Mouse (Mus musculus) forebrain, embryonic 12.5 days (tissue): ENCODE data around the gene Tut1. TPM values are rescaled to one million over a fixed set of nuclear protein-coding genes. Genes with fewer than 3 reads are reported as not detected.
A peak's percentile ranks its signal among the peaks of the same experiment; 100 is the strongest.

ENCODE experiments used
- ATAC-seq: fragments of 200-750 bp; cut with Nextera tagmentation; 2 replicates; pipeline ENCODE4 v1.8.0; 2017; ENCODE audit warnings: moderate TSS enrichment; ENCODE audit not compliant: low FRiP score
- H3K27ac ChIP-seq: fragments of 300-500 bp; sonication (generic); 2 replicates; pipeline ENCODE4 v1.5.1; 2016; ENCODE audit warnings: mild to moderate bottlenecking
- H3K27me3 ChIP-seq: fragments of 300-500 bp; sonication (generic); 2 replicates; pipeline ENCODE4 v1.6.1; 2016; ENCODE audit warnings: mild to moderate bottlenecking
- H3K36me3 ChIP-seq: fragments of 300-500 bp; sonication (generic); replicated peaks from 2 replicates; pipeline ENCODE4 v1.6.1; 2016; ENCODE audit warnings: mild to moderate bottlenecking
- H3K4me1 ChIP-seq: fragments of 300-500 bp; sonication (generic); 2 replicates; pipeline ENCODE4 v1.6.1; 2016
- H3K4me2 ChIP-seq: fragments of 300-500 bp; sonication (generic); 2 replicates; pipeline ENCODE4 v1.6.1; 2016; ENCODE audit warnings: mild to moderate bottlenecking, moderate library complexity
- H3K4me3 ChIP-seq: fragments of 300-500 bp; sonication (generic); replicated peaks from 2 replicates; pipeline ENCODE4 v1.5.1; 2016; ENCODE audit warnings: mild to moderate bottlenecking
- H3K9ac ChIP-seq: fragments of 300-500 bp; sonication (generic); 2 replicates; pipeline ENCODE4 v1.6.1; 2016; ENCODE audit warnings: mild to moderate bottlenecking
- H3K9me3 ChIP-seq: fragments of 300-500 bp; sonication (generic); 2 replicates; pipeline ENCODE4 v1.6.1; 2016
- WGBS: fragments of 180-500 bp; shearing (Covaris S2); methylation state at CpG from one replicate; pipeline ENCODE4 v1.1.7; 2016; 5-methylcytosine and 5-hydroxymethylcytosine counted together
- polyA plus RNA-seq: library from polyadenylated mRNA; unstranded; fragments of >200 nt; fragmentation: Nextera tagmentation; extraction: Ambion mirVana; gene quantifications from 2 replicates; pipeline ENCODE4 v1.2.1, GENCODE M21; 2016

Tut1 gene
- polyA plus RNA-seq, 1 experiment from 2014 or later = 37.0 TPM

GRCm38 (mm10) chr19:8988346-8989065 is 34.9 kb downstream of the Tut1 start:
- Histone ChIP-seq H3K27me3 (peaks cover 42% of the 10 kb centered on the region), H3K27ac (no peak overlapping the region), H3K9ac (peak overlapping the region; percentile 64)

DNA sequence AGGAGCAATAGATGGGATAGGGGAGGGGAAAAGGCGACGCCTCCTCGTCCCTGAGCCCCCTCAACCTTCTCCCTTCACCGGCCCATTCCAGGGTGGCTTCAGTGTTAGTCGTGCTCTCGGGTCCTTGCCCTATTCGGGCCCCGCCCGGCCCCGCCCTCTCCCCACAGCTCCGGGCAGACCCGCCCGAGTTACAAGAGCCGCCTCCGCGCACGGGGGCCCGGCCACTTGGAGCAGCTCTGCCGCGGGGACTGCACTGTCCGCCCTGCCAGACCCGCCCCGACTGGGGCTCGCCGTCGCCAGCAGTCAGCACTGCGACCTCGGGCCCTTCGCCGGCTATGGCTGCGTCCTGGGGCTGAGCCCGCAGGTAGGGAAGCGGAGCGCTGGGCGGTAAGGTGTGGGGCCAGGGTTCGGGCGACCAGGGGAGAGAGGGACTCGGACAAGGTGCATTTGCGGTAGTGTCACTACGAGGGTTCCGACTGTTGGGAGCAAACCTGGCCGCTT is 35.5 kb downstream of the Tut1 start, which contains the start of gene Ahnak:
TSS of gene Ahnak (plus strand) at position 219 of the 501 bp plus-strand sequence.
- under 1% methylated on average over 42 of the region's 42 CpGs for WGBS
- Histone ChIP-seq H3K27me3 (peaks cover 42% of the 10 kb centered on the region), H3K4me1 (peaks cover 49% of the 10 kb centered on the region)

More at GRCm38 (mm10) chr19:8988346-8989065, 34.9 kb downstream of the Tut1 start:
- Histone ChIP-seq H3K4me3 (peak overlapping the region; percentile 55), H3K4me1 (peaks cover 55% of the 10 kb centered on the region), H3K9me3 (no peaks in the 10 kb centered on the region), H3K36me3 (no peaks in the 10 kb centered on the region), H3K4me2 (peak overlapping the region; percentile 96)
- 12% methylated on average over 15 of the region's 15 CpGs for WGBS
- ATAC-seq = no peak

GRCm38 (mm10) chr19:8989567-8990431 is 36.2 kb downstream of the Tut1 start:
- under 1% methylated on average over 51 of the region's 53 CpGs for WGBS
- peak; percentile 63 for ATAC-seq
- Histone ChIP-seq H3K9me3 (no peaks in the 10 kb centered on the region), H3K4me2 (peak overlapping the region; percentile 96), H3K4me1 (peaks cover 43% of the 10 kb centered on the region), H3K36me3 (no peaks in the 10 kb centered on the region), H3K27me3 (peaks cover 42% of the 10 kb centered on the region), H3K9ac (peak overlapping the region; percentile 64), H3K27ac (no peak overlapping the region), H3K4me3 (peak overlapping the region; percentile 55)

More for the DNA sequence above, 35.5 kb downstream of the Tut1 start, which contains the start of gene Ahnak:
- peak; percentile 31 for ATAC-seq
- no peaks in the 10 kb centered on the region for H3K9me3 ChIP-seq
- no peaks in the 10 kb centered on the region for H3K36me3 ChIP-seq
- H3K27ac ChIP-seq = 0 out of 2 replicates have a peak within 1 kb of the TSS, but pooled peaks have one; percentile 56
- peak within 1 kb of the TSS; percentile 64 for H3K9ac ChIP-seq
- peak within 1 kb of the TSS; percentile 96 for H3K4me2 ChIP-seq
- H3K4me3 ChIP-seq = peak within 1 kb of the TSS; percentile 55

DNA sequence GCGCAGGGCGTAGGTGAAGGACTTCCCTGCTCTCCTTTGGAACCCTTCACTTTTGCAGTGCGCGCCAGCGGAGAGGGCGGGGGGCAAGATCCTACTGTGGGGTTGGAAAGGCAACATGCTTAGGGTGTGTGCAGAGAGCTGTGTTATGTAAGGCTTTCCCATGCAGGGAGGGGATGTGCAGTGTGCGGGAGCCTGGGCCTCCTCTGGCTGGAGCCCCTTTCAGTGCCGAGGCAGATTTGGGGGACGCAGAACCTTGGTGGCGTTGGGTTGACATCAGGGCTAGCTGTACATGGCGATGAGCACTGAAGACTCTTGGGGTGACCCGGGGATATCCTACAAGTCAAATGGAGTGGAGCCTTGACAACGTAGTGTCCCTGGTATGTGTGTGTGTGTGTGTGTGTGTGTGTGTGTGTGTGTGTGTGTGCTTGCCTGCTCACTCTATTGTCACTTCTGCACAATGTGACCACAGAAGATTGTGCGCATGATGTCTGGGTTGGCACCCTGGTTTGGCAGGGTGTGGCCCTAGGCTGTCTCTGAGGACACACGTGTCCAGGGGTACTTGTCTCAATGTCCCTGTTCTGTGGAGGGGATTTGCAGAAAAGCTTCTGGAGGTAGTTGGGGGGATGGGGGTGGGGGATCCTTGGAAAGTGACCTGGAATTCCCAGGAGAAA is 36.9 kb downstream of the Tut1 start:
- H3K4me2 ChIP-seq = peak overlapping the region; percentile 96
- peaks cover 36% of the 10 kb centered on the region for H3K4me1 ChIP-seq
- peak overlapping the region; percentile 64 for H3K9ac ChIP-seq
- H3K4me3 ChIP-seq = peak overlapping the region; percentile 55
- peak; percentile 65; the same call in 1 of the 2 replicates for ATAC-seq
- peaks cover 42% of the 10 kb centered on the region for H3K27me3 ChIP-seq
- H3K9me3 ChIP-seq = no peaks in the 10 kb centered on the region
- 17% methylated on average over 15 of the region's 15 CpGs for WGBS
- H3K36me3 ChIP-seq = no peaks in the 10 kb centered on the region
- no peak overlapping the region for H3K27ac ChIP-seq

DNA sequence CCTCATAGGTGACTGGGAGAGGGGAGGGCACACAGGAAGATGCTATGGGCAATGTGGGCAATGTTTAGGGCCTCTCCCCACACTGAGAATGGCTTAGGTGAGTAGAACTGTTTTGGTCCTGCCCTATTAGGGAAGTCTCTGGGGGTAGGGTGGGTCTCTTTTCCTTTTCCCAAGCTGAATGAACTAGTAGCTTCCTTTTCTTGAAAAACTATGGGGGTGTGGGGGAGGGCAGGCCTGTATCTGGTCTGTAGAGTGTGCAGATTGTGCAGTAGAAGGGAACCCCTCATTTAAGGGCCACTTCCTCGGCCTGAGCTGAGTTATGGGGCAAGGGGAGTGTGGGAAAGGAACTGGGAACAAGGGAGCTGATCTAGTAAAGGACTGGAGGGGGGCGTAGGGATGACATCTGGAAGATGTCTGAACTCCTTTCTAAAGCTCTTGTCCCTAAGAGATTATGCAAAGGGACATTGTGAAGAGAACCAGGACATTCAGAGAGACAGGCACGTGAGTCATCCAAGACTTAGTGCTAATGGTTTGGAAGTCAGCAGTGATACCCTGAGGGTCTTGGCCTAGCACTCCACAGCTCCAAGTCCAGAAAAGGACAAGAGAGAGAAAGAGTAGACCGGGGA is 37.7 kb downstream of the Tut1 start:
- peaks cover 42% of the 10 kb centered on the region for H3K27me3 ChIP-seq
- peak overlapping the region; percentile 96 for H3K4me2 ChIP-seq

GRCm38 (mm10) chr19:8991871-8992735 is 38.5 kb downstream of the Tut1 start:
- no peak overlapping the region for H3K9ac ChIP-seq
- peaks cover 33% of the 10 kb centered on the region for H3K4me1 ChIP-seq
- H3K9me3 ChIP-seq = no peaks in the 10 kb centered on the region
- ATAC-seq = no peak
- no peak overlapping the region for H3K27ac ChIP-seq
- 83% methylated on average over 13 of the region's 13 CpGs for WGBS
- H3K27me3 ChIP-seq = peaks cover 42% of the 10 kb centered on the region
- H3K4me2 ChIP-seq = no peak overlapping the region
- H3K36me3 ChIP-seq = no peaks in the 10 kb centered on the region
- H3K4me3 ChIP-seq = no peak overlapping the region

More for the DNA sequence above, 37.7 kb downstream of the Tut1 start:
- H3K4me3 ChIP-seq = no peak overlapping the region
- ATAC-seq = no peak
- H3K4me1 ChIP-seq = peaks cover 33% of the 10 kb centered on the region
- H3K9ac ChIP-seq = no peak overlapping the region
- H3K9me3 ChIP-seq = no peaks in the 10 kb centered on the region
- 73% methylated on average over 4 of the region's 4 CpGs for WGBS
- no peak overlapping the region for H3K27ac ChIP-seq
- no peaks in the 10 kb centered on the region for H3K36me3 ChIP-seq

DNA sequence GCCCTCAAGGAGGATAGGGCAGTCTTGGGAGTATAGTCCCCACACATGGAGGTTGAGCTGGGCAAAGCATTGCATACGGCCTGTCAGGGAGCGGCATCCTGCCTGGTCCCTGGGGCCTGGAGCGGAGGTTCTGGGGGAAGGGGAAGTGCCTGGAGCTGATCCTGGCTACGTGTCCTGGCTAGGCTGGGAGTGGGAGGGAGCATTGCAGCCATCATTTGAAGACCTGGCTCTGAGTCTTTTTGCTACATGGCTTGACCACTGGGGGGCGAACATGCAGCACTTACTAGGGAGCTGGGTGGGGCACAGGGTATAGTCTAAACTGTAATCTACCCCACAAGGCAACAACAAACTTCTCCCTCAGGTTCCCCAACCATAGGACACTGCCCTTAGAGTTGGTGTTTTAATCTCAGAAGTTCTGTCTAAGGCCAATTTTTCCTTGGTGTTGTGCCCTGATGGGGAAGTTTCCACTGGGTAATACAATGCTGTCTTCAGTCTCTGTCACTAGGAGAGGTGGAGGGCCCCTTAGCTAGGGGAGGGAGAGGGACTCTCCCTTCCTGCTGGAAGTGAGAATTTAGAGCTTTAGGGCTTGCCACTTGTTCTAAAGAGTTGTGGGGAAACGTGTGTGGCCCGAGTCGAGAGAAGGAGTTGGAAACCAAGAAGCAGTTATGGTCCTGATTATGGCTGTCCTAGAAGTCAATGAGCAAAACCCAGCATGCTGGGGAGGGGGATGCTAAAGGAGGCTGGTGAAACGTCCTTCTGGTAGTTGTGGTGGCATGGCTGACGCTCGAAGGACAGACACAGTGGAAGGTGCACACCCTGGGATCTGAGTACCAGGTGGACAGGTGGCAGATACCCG is 39.4 kb downstream of the Tut1 start:
- H3K4me1 ChIP-seq = peaks cover 31% of the 10 kb centered on the region
- no peaks in the 10 kb centered on the region for H3K9me3 ChIP-seq
- H3K9ac ChIP-seq = no peak overlapping the region
- H3K27ac ChIP-seq = no peak overlapping the region
- no peak overlapping the region for H3K4me2 ChIP-seq
- WGBS = 40% methylated on average over 12 of the region's 12 CpGs
- ATAC-seq = no peak
- no peak overlapping the region for H3K4me3 ChIP-seq
- H3K27me3 ChIP-seq = peaks cover 33% of the 10 kb centered on the region
- H3K36me3 ChIP-seq = no peaks in the 10 kb centered on the region

DNA sequence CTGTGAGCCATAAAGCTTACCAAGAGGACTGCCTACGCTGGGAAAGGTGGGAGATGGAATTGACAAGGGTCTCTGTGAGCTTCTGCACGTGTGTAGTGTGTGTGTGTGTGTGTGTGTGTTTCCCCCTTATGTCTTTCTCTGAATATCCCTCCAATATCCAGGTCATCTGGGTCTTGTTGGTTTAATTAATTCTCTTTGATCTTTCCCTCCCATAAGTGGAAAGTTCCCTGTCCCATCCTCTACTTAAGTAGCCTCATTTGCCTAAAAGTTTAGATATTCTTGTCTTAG is 39.9 kb downstream of the Tut1 start:
- WGBS = 61% methylated on average over 2 of the region's 2 CpGs

DNA sequence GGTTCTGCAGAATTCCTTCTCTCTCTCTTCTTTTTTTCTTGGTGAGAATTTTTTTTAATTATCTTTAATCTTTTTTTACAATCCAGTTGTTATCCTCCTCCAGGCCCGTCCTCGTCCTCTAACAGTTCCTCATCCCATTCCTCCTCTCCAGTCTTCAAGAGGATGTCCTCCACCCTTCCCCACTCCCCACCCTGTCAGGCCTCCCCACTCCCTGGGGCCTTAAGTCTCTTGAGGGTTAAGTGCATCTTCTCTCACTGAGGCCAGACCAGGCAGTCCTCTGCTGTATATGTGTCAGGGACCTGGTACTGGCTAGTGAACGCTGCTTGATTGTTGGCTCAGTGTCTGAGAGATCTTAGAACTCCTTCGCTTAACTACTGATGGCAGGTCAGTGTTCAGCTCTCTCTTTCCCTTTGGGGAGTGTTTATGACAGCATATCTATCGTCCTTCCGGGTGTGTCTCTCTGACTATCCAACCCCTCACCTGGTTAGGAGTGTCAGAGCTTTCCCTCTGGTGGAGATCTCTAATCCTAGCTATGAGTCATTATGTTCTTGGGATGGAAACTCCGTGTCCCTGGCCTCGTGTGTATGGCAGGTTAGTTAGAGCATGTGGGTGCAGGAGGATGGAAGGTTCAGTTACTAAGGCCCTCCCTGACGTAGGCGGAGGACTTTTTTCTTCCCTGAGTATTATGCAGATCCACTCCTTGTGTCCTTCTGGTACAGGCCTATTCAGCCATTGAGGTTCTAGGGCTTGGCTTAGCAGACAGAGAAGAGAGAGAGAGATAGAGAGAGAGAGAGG is 41.4 kb downstream of the Tut1 start:
- Histone ChIP-seq H3K27ac (no peak overlapping the region), H3K9me3 (no peaks in the 10 kb centered on the region), H3K9ac (no peak overlapping the region), H3K4me2 (no peak overlapping the region), H3K36me3 (no peaks in the 10 kb centered on the region), H3K27me3 (peaks cover 14% of the 10 kb centered on the region), H3K4me3 (no peak overlapping the region), H3K4me1 (peaks cover 11% of the 10 kb centered on the region)
- WGBS = 81% methylated on average over 10 of the region's 10 CpGs
- ATAC-seq = no peak

More for the DNA sequence above, 39.9 kb downstream of the Tut1 start:
- Histone ChIP-seq H3K27me3 (peaks cover 28% of the 10 kb centered on the region), H3K9ac (no peak overlapping the region), H3K9me3 (no peaks in the 10 kb centered on the region), H3K27ac (no peak overlapping the region), H3K4me3 (no peak overlapping the region), H3K36me3 (no peaks in the 10 kb centered on the region), H3K4me2 (no peak overlapping the region), H3K4me1 (peaks cover 26% of the 10 kb centered on the region)
- no peak for ATAC-seq

DNA sequence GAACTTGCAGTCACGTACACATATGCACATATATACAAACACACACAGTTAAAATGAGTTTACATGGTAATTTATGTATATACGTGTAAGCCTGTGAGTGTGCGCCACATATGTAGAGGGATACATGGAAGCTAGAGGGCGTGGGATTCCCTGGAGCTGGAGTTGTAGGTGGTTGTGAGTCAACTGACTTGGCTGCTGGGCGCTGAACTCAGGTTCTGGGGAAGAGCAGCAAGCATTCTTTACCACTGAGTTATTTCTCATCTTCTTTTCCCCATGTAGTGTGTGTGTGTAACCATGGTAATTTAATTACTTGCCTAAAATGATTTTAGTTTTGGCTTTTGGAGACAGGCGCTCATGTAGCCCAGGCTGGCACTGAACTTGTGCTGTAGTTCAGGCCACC is 43.0 kb downstream of the Tut1 start:
- Histone ChIP-seq H3K27ac (no peak overlapping the region), H3K9me3 (no peaks in the 10 kb centered on the region), H3K4me3 (no peak overlapping the region), H3K27me3 (peaks cover 5% of the 10 kb centered on the region), H3K36me3 (no peaks in the 10 kb centered on the region), H3K9ac (no peak overlapping the region), H3K4me2 (no peak overlapping the region), H3K4me1 (peaks cover 2% of the 10 kb centered on the region; the same call in 1 of the 2 replicates)
- no peak for ATAC-seq
- WGBS = 91% methylated on average over 6 of the region's 6 CpGs
